Mouse (Mus musculus): ENCODE measurements around the gene Map2k4. TPM values are rescaled to one million over a fixed set of nuclear protein-coding genes. Genes with fewer than 3 reads are reported as not detected.

Map2k4 gene
- polyA plus RNA-seq, 1 experiment from 2014 or later: 56.4 TPM

GRCm38 (mm10) chr11:65740390-65740789 is 47.7 kb downstream of the Map2k4 start:
- no peaks in the 10 kb centered on the region for H3K9me3 ChIP-seq (replicated peaks; ENCODE audit: control insufficient read depth, low read length)
- H3K4me2 ChIP-seq (ENCODE audit: low read depth, low read length): no peak overlapping the region
- H3K36me3 ChIP-seq (ENCODE audit: control insufficient read depth, insufficient read depth, low read length): no peaks in the 10 kb centered on the region
- H3K27ac ChIP-seq (ENCODE audit: low read length): peak overlapping the region; percentile 39; the same call in 1 of the 2 replicates
- H3K4me1 ChIP-seq (ENCODE audit: control insufficient read depth, insufficient read depth, low read length): peaks cover 3% of the 10 kb centered on the region
- WGBS: 60% methylated on average over 2 of the region's 2 CpGs
- no peaks in the 10 kb centered on the region for H3K27me3 ChIP-seq (ENCODE audit: control insufficient read depth, insufficient read depth, low read length)
- no peak; the same call in 1 of the 2 replicates for ATAC-seq (ENCODE audit: insufficient read depth, low FRiP score)
- no peak overlapping the region for H3K9ac ChIP-seq (ENCODE audit: low read length)
- H3K4me3 ChIP-seq (replicated peaks; ENCODE audit: low read length): no peak overlapping the region

GRCm38 (mm10) chr11:65739880-65740279 is 48.2 kb downstream of the Map2k4 start:
- ATAC-seq (ENCODE audit: insufficient read depth, low FRiP score): peak; percentile 77; the same call in 1 of the 2 replicates
- H3K9me3 ChIP-seq (replicated peaks; ENCODE audit: control insufficient read depth, low read length): no peaks in the 10 kb centered on the region

GRCm38 (mm10) chr11:65734656-65735055 is 53.4 kb downstream of the Map2k4 start:
- H3K4me2 ChIP-seq (ENCODE audit: low read depth, low read length): no peak overlapping the region
- no peaks in the 10 kb centered on the region for H3K4me1 ChIP-seq (ENCODE audit: control insufficient read depth, insufficient read depth, low read length)
- H3K36me3 ChIP-seq (ENCODE audit: control insufficient read depth, insufficient read depth, low read length): no peaks in the 10 kb centered on the region
- no peaks in the 10 kb centered on the region for H3K9me3 ChIP-seq (replicated peaks; ENCODE audit: control insufficient read depth, low read length)
- no peak overlapping the region for H3K4me3 ChIP-seq (replicated peaks; ENCODE audit: low read length)
- ATAC-seq (ENCODE audit: insufficient read depth, low FRiP score): no peak
- H3K27ac ChIP-seq (ENCODE audit: low read length): no peak overlapping the region
- H3K9ac ChIP-seq (ENCODE audit: low read length): no peak overlapping the region
- 60% methylated on average over 7 of the region's 7 CpGs for WGBS
- H3K27me3 ChIP-seq (ENCODE audit: control insufficient read depth, insufficient read depth, low read length): no peaks in the 10 kb centered on the region

More at GRCm38 (mm10) chr11:65739880-65740279, 48.2 kb downstream of the Map2k4 start:
- H3K27me3 ChIP-seq (ENCODE audit: control insufficient read depth, insufficient read depth, low read length): no peaks in the 10 kb centered on the region
- H3K27ac ChIP-seq (ENCODE audit: low read length): peak overlapping the region; percentile 39; the same call in 1 of the 2 replicates
- no peak overlapping the region for H3K4me2 ChIP-seq (ENCODE audit: low read depth, low read length)
- no peak overlapping the region for H3K4me3 ChIP-seq (replicated peaks; ENCODE audit: low read length)
- H3K36me3 ChIP-seq (ENCODE audit: control insufficient read depth, insufficient read depth, low read length): no peaks in the 10 kb centered on the region
- H3K9ac ChIP-seq (ENCODE audit: low read length): no peak overlapping the region
- H3K4me1 ChIP-seq (ENCODE audit: control insufficient read depth, insufficient read depth, low read length): peaks cover 3% of the 10 kb centered on the region

- ATAC-seq (ENCODE audit: insufficient read depth, low FRiP score): no peak
- Histone ChIP-seq H3K4me3 (replicated peaks; ENCODE audit: low read length) (no peak overlapping the region), H3K4me2 (ENCODE audit: low read depth, low read length) (no peak overlapping the region), H3K27ac (ENCODE audit: low read length) (no peak overlapping the region), H3K36me3 (ENCODE audit: control insufficient read depth, insufficient read depth, low read length) (no peaks in the 10 kb centered on the region), H3K27me3 (ENCODE audit: control insufficient read depth, insufficient read depth, low read length) (no peaks in the 10 kb centered on the region), H3K9me3 (replicated peaks; ENCODE audit: control insufficient read depth, low read length) (no peaks in the 10 kb centered on the region), H3K4me1 (ENCODE audit: control insufficient read depth, insufficient read depth, low read length) (no peaks in the 10 kb centered on the region), H3K9ac (ENCODE audit: low read length) (no peak overlapping the region)
- 88% methylated on average over 6 of the region's 6 CpGs for WGBS
Observed at GRCm38 (mm10) chr11:65729623-65730217, 58.4 kb downstream of the Map2k4 start.

GRCm38 (mm10) chr11:65728906-65729305 is 59.2 kb downstream of the Map2k4 start:
- Histone ChIP-seq H3K4me2 (ENCODE audit: low read depth, low read length) (no peak overlapping the region), H3K4me3 (replicated peaks; ENCODE audit: low read length) (no peak overlapping the region), H3K9me3 (replicated peaks; ENCODE audit: control insufficient read depth, low read length) (no peaks in the 10 kb centered on the region), H3K36me3 (ENCODE audit: control insufficient read depth, insufficient read depth, low read length) (no peaks in the 10 kb centered on the region), H3K4me1 (ENCODE audit: control insufficient read depth, insufficient read depth, low read length) (no peaks in the 10 kb centered on the region), H3K9ac (ENCODE audit: low read length) (no peak overlapping the region), H3K27me3 (ENCODE audit: control insufficient read depth, insufficient read depth, low read length) (no peaks in the 10 kb centered on the region), H3K27ac (ENCODE audit: low read length) (no peak overlapping the region)
- ATAC-seq (ENCODE audit: insufficient read depth, low FRiP score): no peak
- WGBS: 90% methylated on average over 4 of the region's 4 CpGs

- ATAC-seq (ENCODE audit: insufficient read depth, low FRiP score): no peak
- no peaks in the 10 kb centered on the region for H3K9me3 ChIP-seq (replicated peaks; ENCODE audit: control insufficient read depth, low read length)
- H3K27me3 ChIP-seq (ENCODE audit: control insufficient read depth, insufficient read depth, low read length): no peaks in the 10 kb centered on the region
- H3K4me2 ChIP-seq (ENCODE audit: low read depth, low read length): no peak overlapping the region
- no peaks in the 10 kb centered on the region for H3K36me3 ChIP-seq (ENCODE audit: control insufficient read depth, insufficient read depth, low read length)
- H3K27ac ChIP-seq (ENCODE audit: low read length): no peak overlapping the region
- WGBS: 86% methylated on average over 2 of the region's 2 CpGs
- H3K4me1 ChIP-seq (ENCODE audit: control insufficient read depth, insufficient read depth, low read length): no peaks in the 10 kb centered on the region
- no peak overlapping the region for H3K4me3 ChIP-seq (replicated peaks; ENCODE audit: low read length)
- no peak overlapping the region for H3K9ac ChIP-seq (ENCODE audit: low read length)
Observed at GRCm38 (mm10) chr11:65723715-65724114, 64.4 kb downstream of the Map2k4 start.

GRCm38 (mm10) chr11:65721615-65722014 is 66.5 kb downstream of the Map2k4 start:
- Histone ChIP-seq H3K4me2 (ENCODE audit: low read depth, low read length) (no peak overlapping the region), H3K4me1 (ENCODE audit: control insufficient read depth, insufficient read depth, low read length) (no peaks in the 10 kb centered on the region), H3K36me3 (ENCODE audit: control insufficient read depth, insufficient read depth, low read length) (no peaks in the 10 kb centered on the region), H3K27me3 (ENCODE audit: control insufficient read depth, insufficient read depth, low read length) (no peaks in the 10 kb centered on the region), H3K9me3 (replicated peaks; ENCODE audit: control insufficient read depth, low read length) (no peaks in the 10 kb centered on the region), H3K4me3 (replicated peaks; ENCODE audit: low read length) (no peak overlapping the region), H3K27ac (ENCODE audit: low read length) (no peak overlapping the region), H3K9ac (ENCODE audit: low read length) (no peak overlapping the region)
- 76% methylated on average over 3 of the region's 3 CpGs for WGBS
- ATAC-seq (ENCODE audit: insufficient read depth, low FRiP score): no peak

- Histone ChIP-seq H3K9me3 (replicated peaks; ENCODE audit: control insufficient read depth, low read length) (no peaks in the 10 kb centered on the region), H3K4me2 (ENCODE audit: low read depth, low read length) (no peak overlapping the region), H3K27me3 (ENCODE audit: control insufficient read depth, insufficient read depth, low read length) (no peaks in the 10 kb centered on the region), H3K27ac (ENCODE audit: low read length) (no peak overlapping the region), H3K4me3 (replicated peaks; ENCODE audit: low read length) (no peak overlapping the region), H3K9ac (ENCODE audit: low read length) (no peak overlapping the region), H3K36me3 (ENCODE audit: control insufficient read depth, insufficient read depth, low read length) (no peaks in the 10 kb centered on the region), H3K4me1 (ENCODE audit: control insufficient read depth, insufficient read depth, low read length) (no peaks in the 10 kb centered on the region)
- WGBS: 80% methylated on average over 1 of the region's 1 CpGs
- no peak for ATAC-seq (ENCODE audit: insufficient read depth, low FRiP score)
Observed at GRCm38 (mm10) chr11:65719960-65720359, 68.1 kb downstream of the Map2k4 start.

- Histone ChIP-seq H3K36me3 (ENCODE audit: control insufficient read depth, insufficient read depth, low read length) (no peaks in the 10 kb centered on the region), H3K4me1 (ENCODE audit: control insufficient read depth, insufficient read depth, low read length) (no peaks in the 10 kb centered on the region), H3K27me3 (ENCODE audit: control insufficient read depth, insufficient read depth, low read length) (no peaks in the 10 kb centered on the region), H3K27ac (ENCODE audit: low read length) (no peak overlapping the region), H3K9ac (ENCODE audit: low read length) (no peak overlapping the region), H3K4me2 (ENCODE audit: low read depth, low read length) (no peak overlapping the region), H3K9me3 (replicated peaks; ENCODE audit: control insufficient read depth, low read length) (no peaks in the 10 kb centered on the region), H3K4me3 (replicated peaks; ENCODE audit: low read length) (no peak overlapping the region)
- 68% methylated on average over 4 of the region's 4 CpGs for WGBS
- ATAC-seq (ENCODE audit: insufficient read depth, low FRiP score): no peak
Observed at GRCm38 (mm10) chr11:65713830-65714229, 74.3 kb downstream of the Map2k4 start.
